Mouse (Mus musculus) ES-CJ7 (cell line): ENCODE data around the gene Tarbp1.

ENCODE experiments used
- DNase-seq: peaks from one replicate; pipeline ENCODE4 v3.0.0; 2011; ENCODE audit warnings: low read depth, low spot score

Tarbp1 gene

GRCm38 (mm10) chr8:126420834-126421233 is 54.0 kb downstream of the Tarbp1 start:
- DNase-seq, result no peak

- DNase-seq, result no peak
Observed at GRCm38 (mm10) chr8:126405030-126405429, 69.8 kb downstream of the Tarbp1 start.

GRCm38 (mm10) chr8:126404550-126404949 is 70.3 kb downstream of the Tarbp1 start:
- DNase-seq, result peak; percentile 32

- DNase-seq, result no peak
Observed at GRCm38 (mm10) chr8:126398349-126398748, 76.5 kb downstream of the Tarbp1 start.

GRCm38 (mm10) chr8:126395917-126396316 is 78.9 kb downstream of the Tarbp1 start:
- DNase-seq, result peak; percentile 18

GRCm38 (mm10) chr8:126395386-126395785 is 79.5 kb downstream of the Tarbp1 start:
- DNase-seq, result no peak

- DNase-seq, result no peak
Observed at GRCm38 (mm10) chr8:126391541-126391940, 83.3 kb downstream of the Tarbp1 start.

- DNase-seq, result peak; percentile 53
Observed at GRCm38 (mm10) chr8:126387566-126387965, 87.3 kb downstream of the Tarbp1 start.

- peak; percentile 76 for DNase-seq
Observed at GRCm38 (mm10) chr8:126382749-126383148, 92.1 kb downstream of the Tarbp1 start.

GRCm38 (mm10) chr8:126382216-126382615 is 92.6 kb downstream of the Tarbp1 start:
- DNase-seq, result peak; percentile 55

- DNase-seq, result no peak
Observed at GRCm38 (mm10) chr8:126381299-126381698, 93.6 kb downstream of the Tarbp1 start.

GRCm38 (mm10) chr8:126380141-126380540 is 94.7 kb downstream of the Tarbp1 start:
- no peak for DNase-seq

- DNase-seq, result no peak
Observed at GRCm38 (mm10) chr8:126379580-126379979, 95.3 kb downstream of the Tarbp1 start.
